Mouse (Mus musculus): ENCODE measurements at regions not wholly inside any gene's neighbourhood (a gene's known extent, or its start where the extent isn't known, plus 50 kb on each side); places are given as distances from the start of the nearest gene placed in this dataset.
A peak's percentile ranks its signal among the peaks of the same experiment; 100 is the strongest.
"Not testable (repeated sequence)": the region's sequence is repeated elsewhere in the genome, so short reads cannot be mapped to it uniquely, and the experiment has no call there.

DNA sequence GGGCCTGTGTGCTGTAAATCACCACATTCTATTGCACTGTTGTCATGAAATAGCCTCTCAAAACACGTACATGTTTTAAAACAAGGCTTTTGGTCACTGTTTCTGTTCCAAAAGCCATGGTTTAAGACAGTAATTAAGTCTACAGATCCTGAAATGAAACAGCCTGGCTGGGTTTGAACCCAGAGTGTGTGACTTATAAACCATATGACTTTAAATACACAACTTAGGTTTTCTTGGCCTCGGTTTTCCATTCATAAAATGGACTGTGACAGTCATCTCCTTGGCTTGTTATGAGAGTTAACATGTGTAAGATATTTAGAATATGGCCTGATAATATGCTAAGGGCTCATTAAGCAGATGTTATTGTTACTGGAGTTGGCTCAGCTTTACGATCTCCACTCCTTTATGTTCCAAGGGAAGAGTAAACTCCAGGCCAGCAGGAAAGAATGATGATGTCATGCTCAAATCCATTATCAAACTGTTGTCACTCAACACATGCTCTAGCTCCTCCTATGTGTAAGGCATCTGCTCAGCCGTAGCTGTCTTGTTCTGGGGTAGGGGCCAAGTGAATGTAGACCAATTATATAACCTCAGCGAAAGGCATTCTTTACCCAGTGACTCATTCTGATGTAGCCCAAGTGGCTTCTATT is 154.6 kb upstream of the Slc25a13 start:
- WGBS (ENCODE audit: insufficient replicate concordance): 38% methylated on average over 5 of the region's 5 CpGs
- Histone ChIP-seq H3K4me3 (ENCODE audit: low read depth, low read length) (no peak overlapping the region), H3K36me3 (ENCODE audit: control insufficient read depth, insufficient read depth, low read length) (no peaks in the 10 kb centered on the region), H3K9me3 (replicated peaks; ENCODE audit: control insufficient read depth, low read length) (no peaks in the 10 kb centered on the region), H3K4me1 (ENCODE audit: control insufficient read depth, insufficient read depth, low read length) (0 out of 2 replicates have a peak, but pooled peaks cover 3% of the 10 kb centered on the region), H3K4me2 (no peak overlapping the region), H3K27ac (ENCODE audit: low read depth, low read length) (no peak overlapping the region), H3K27me3 (ENCODE audit: control insufficient read depth, insufficient read depth, low read length) (no peaks in the 10 kb centered on the region), H3K9ac (ENCODE audit: low read depth, low read length) (no peak overlapping the region)
- peak; percentile 72 for ATAC-seq (replicated peaks; ENCODE audit: insufficient number of reproducible peaks, low FRiP score, low TSS enrichment)

DNA sequence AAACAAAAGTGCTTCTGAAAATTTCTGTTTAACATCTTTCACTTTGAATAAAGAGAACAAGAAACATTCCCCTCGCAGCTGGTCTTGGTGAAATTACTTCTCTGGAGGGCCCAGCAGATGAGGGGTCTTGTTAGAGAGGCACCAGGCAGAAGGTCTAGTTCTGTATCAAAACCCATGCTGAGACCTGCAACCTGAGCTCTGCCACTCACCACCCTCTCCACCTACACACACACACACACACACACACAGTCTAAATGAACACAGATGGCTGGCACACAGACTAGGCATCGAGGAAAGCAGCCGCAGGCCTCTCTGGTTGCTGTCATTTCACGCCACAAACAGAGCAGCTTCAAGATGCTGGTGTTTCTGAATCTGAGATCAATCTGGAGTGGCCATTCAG is 147.1 kb upstream of the Slc25a13 start:
- H3K4me3 ChIP-seq (ENCODE audit: low read depth, low read length): no peak overlapping the region
- H3K4me2 ChIP-seq: no peak overlapping the region
- no peak for ATAC-seq (replicated peaks; ENCODE audit: insufficient number of reproducible peaks, low FRiP score, low TSS enrichment)

DNA sequence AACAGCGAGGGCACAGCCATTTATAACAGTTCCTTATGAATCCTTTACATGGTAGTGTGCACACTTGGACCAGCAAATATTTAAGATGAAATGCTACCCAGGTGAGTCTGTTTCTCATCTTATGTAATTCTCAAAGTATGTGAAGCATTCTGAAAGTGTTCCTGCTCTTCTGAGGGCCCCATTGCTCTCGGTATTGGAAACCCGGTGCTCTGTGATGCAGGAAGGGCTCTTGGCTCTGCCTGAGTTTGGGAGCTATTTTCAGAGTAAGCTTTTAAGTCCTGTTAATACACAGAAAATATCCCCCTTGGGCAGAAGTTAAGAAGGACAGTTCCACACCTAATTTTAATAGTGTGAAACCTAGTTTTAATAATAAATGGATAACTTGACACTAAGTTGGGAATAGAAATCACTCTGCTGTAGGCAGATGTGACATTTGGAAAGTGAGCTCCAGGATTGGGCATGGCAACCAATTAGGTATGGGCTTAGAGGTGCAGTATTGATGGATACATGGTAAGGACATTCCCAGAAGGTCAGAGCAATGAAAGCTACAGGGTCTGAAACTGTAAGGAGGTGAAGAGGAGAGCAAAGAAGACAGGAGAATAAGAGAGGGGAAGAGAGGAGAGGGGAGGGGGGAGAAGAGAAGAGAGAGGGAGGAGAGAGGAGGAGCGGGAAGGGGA is 145.8 kb upstream of the Slc25a13 start:
- H3K27me3 ChIP-seq (ENCODE audit: control insufficient read depth, insufficient read depth, low read length): no peaks in the 10 kb centered on the region
- no peaks in the 10 kb centered on the region for H3K9me3 ChIP-seq (replicated peaks; ENCODE audit: control insufficient read depth, low read length)
- H3K27ac ChIP-seq (ENCODE audit: low read depth, low read length): no peak overlapping the region
- WGBS (ENCODE audit: insufficient replicate concordance): 52% methylated on average over 4 of the region's 4 CpGs
- H3K4me3 ChIP-seq (ENCODE audit: low read depth, low read length): no peak overlapping the region
- H3K36me3 ChIP-seq (ENCODE audit: control insufficient read depth, insufficient read depth, low read length): no peaks in the 10 kb centered on the region
- no peak for ATAC-seq (replicated peaks; ENCODE audit: insufficient number of reproducible peaks, low FRiP score, low TSS enrichment)
- H3K9ac ChIP-seq (ENCODE audit: low read depth, low read length): no peak overlapping the region
- H3K4me1 ChIP-seq (ENCODE audit: control insufficient read depth, insufficient read depth, low read length): no peaks in the 10 kb centered on the region
- no peak overlapping the region for H3K4me2 ChIP-seq

More for the DNA sequence above, 147.1 kb upstream of the Slc25a13 start:
- Histone ChIP-seq H3K4me1 (ENCODE audit: control insufficient read depth, insufficient read depth, low read length) (no peaks in the 10 kb centered on the region), H3K9me3 (replicated peaks; ENCODE audit: control insufficient read depth, low read length) (no peaks in the 10 kb centered on the region), H3K9ac (ENCODE audit: low read depth, low read length) (no peak overlapping the region), H3K27me3 (ENCODE audit: control insufficient read depth, insufficient read depth, low read length) (no peaks in the 10 kb centered on the region), H3K36me3 (ENCODE audit: control insufficient read depth, insufficient read depth, low read length) (no peaks in the 10 kb centered on the region), H3K27ac (ENCODE audit: low read depth, low read length) (no peak overlapping the region)
- WGBS (ENCODE audit: insufficient replicate concordance): 40% methylated on average over 4 of the region's 4 CpGs

DNA sequence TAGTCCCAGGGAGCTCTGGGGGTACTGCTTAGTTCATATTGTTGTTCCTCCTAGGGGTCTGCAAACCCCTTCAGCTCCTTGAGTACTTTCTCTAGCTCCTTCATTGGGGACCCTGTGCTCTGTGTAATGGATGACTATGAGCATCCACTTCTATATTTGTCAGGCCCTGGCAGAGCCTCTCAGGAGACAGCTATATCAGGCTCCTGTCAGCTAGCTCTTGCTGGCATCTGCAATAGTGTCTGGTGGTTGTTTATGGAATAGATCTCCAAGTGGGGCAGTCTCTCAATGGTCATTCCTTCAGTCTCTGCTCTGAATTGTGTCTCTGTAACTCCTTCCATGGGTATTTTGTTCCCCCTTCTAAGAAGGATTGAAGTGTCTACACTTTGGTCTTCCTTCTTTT is 144.2 kb upstream of the Slc25a13 start:
- not testable (repeated sequence) for ATAC-seq (replicated peaks; ENCODE audit: insufficient number of reproducible peaks, low FRiP score, low TSS enrichment); H3K4me2 ChIP-seq; H3K27me3 ChIP-seq (ENCODE audit: control insufficient read depth, insufficient read depth, low read length); H3K4me1 ChIP-seq (ENCODE audit: control insufficient read depth, insufficient read depth, low read length); H3K27ac ChIP-seq (ENCODE audit: low read depth, low read length); H3K4me3 ChIP-seq (ENCODE audit: low read depth, low read length); H3K36me3 ChIP-seq (ENCODE audit: control insufficient read depth, insufficient read depth, low read length); H3K9me3 ChIP-seq (replicated peaks; ENCODE audit: control insufficient read depth, low read length); H3K9ac ChIP-seq (ENCODE audit: low read depth, low read length)

DNA sequence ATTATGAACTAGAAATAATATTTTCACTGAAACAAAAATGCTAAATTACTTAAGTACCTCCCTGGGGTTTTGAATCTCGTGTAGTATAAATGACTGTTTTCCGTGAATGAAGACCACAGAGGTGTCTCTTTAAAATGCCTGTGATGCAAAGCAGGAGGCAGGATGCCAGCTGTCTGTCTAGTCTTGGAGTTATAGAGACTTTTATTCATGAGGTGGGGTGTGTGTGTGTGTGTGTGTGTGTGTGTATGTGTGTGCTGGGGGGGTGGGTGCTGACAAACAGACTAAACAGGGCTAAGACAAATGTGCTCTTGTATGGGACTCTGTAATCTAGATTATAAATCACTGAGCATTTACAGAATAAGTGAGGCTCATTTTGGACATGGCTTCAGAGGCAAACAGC is 140.5 kb upstream of the Slc25a13 start:
- 57% methylated on average over 2 of the region's 2 CpGs for WGBS (ENCODE audit: insufficient replicate concordance)
- Histone ChIP-seq H3K9me3 (replicated peaks; ENCODE audit: control insufficient read depth, low read length) (no peaks in the 10 kb centered on the region), H3K4me2 (no peak overlapping the region), H3K9ac (ENCODE audit: low read depth, low read length) (no peak overlapping the region), H3K4me1 (ENCODE audit: control insufficient read depth, insufficient read depth, low read length) (0 out of 2 replicates have a peak, but pooled peaks cover 2% of the 10 kb centered on the region), H3K36me3 (ENCODE audit: control insufficient read depth, insufficient read depth, low read length) (no peaks in the 10 kb centered on the region), H3K27me3 (ENCODE audit: control insufficient read depth, insufficient read depth, low read length) (no peaks in the 10 kb centered on the region), H3K4me3 (ENCODE audit: low read depth, low read length) (no peak overlapping the region), H3K27ac (ENCODE audit: low read depth, low read length) (no peak overlapping the region)
- ATAC-seq (replicated peaks; ENCODE audit: insufficient number of reproducible peaks, low FRiP score, low TSS enrichment): no peak

DNA sequence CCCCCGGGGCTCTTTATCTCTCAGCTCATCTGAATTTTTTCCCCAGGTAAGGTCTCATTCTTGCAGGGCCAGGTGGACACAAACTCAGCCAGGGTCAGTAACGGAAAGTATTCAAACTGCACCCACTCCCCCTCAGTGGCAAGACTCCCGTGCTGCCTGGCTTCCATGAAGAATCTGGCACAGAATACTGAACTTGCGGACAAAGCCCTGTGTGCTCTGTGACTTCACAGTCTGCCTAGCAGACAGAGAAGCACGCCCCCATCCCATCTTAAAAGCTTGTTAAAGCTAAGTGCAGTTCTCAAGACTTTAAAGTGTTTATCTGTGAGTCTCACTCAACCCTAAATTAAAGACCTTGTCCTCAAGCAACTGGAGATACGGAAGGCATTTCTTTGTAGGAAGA is 140.0 kb upstream of the Slc25a13 start:
- Histone ChIP-seq H3K4me2 (no peak overlapping the region), H3K36me3 (ENCODE audit: control insufficient read depth, insufficient read depth, low read length) (no peaks in the 10 kb centered on the region), H3K9me3 (replicated peaks; ENCODE audit: control insufficient read depth, low read length) (no peaks in the 10 kb centered on the region), H3K4me1 (ENCODE audit: control insufficient read depth, insufficient read depth, low read length) (0 out of 2 replicates have a peak, but pooled peaks cover 2% of the 10 kb centered on the region), H3K9ac (ENCODE audit: low read depth, low read length) (no peak overlapping the region), H3K27me3 (ENCODE audit: control insufficient read depth, insufficient read depth, low read length) (no peaks in the 10 kb centered on the region), H3K27ac (ENCODE audit: low read depth, low read length) (no peak overlapping the region), H3K4me3 (ENCODE audit: low read depth, low read length) (no peak overlapping the region)
- 49% methylated on average over 6 of the region's 6 CpGs for WGBS (ENCODE audit: insufficient replicate concordance)
- ATAC-seq (replicated peaks; ENCODE audit: insufficient number of reproducible peaks, low FRiP score, low TSS enrichment): no peak

DNA sequence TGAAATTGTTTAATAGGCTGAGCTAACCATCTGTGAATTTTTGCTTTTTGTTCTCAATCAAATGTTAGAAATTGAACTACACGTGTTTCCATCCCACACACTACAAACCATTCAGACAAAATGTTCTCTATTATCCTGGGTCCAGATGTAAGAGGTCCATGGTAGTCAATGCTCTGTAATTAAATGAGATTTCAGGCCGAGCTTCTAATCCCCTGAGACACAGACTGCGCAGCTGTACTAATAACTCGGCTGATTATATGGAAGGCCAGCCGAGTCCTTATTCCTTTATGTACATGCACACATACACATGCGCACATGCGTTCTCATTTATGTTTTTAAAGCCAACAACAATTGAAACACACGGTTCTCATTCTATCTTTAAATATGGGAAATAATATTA is 118.3 kb upstream of the Slc25a13 start:
- Histone ChIP-seq H3K9ac (ENCODE audit: low read depth, low read length) (no peak overlapping the region), H3K36me3 (ENCODE audit: control insufficient read depth, insufficient read depth, low read length) (no peaks in the 10 kb centered on the region), H3K4me3 (ENCODE audit: low read depth, low read length) (no peak overlapping the region), H3K9me3 (replicated peaks; ENCODE audit: control insufficient read depth, low read length) (no peaks in the 10 kb centered on the region; the same call in 1 of the 2 replicates), H3K27me3 (ENCODE audit: control insufficient read depth, insufficient read depth, low read length) (no peaks in the 10 kb centered on the region), H3K27ac (ENCODE audit: low read depth, low read length) (no peak overlapping the region), H3K4me1 (ENCODE audit: control insufficient read depth, insufficient read depth, low read length) (no peaks in the 10 kb centered on the region), H3K4me2 (no peak overlapping the region)
- WGBS (ENCODE audit: insufficient replicate concordance): 88% methylated on average over 8 of the region's 8 CpGs
- no peak for ATAC-seq (replicated peaks; ENCODE audit: insufficient number of reproducible peaks, low FRiP score, low TSS enrichment)

DNA sequence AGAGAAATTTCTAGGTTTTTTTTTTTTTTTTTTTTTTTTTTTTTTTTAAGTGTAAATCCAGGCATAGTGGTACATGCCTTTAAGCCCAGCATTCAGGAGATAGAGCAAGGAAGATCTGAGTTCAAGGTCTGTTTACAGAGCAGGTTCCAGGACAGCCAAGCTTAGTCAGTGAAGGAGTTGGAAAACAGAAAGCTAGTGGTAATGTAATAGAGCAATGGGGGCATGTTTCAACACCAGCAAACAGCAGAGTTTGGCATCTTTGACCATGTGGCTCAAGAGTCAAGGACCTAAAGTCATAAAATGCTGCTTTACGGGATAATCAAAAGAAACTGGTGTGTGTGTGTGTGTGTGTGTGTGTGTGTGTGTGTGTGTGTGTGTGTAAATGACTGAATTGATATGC is 113.3 kb upstream of the Slc25a13 start:
- no peak overlapping the region for H3K4me2 ChIP-seq
- no peak overlapping the region for H3K27ac ChIP-seq (ENCODE audit: low read depth, low read length)
- ATAC-seq (replicated peaks; ENCODE audit: insufficient number of reproducible peaks, low FRiP score, low TSS enrichment): no peak
- no peaks in the 10 kb centered on the region; the same call in 1 of the 2 replicates for H3K9me3 ChIP-seq (replicated peaks; ENCODE audit: control insufficient read depth, low read length)
- no peak overlapping the region for H3K4me3 ChIP-seq (ENCODE audit: low read depth, low read length)
- no peaks in the 10 kb centered on the region for H3K4me1 ChIP-seq (ENCODE audit: control insufficient read depth, insufficient read depth, low read length)
- no peaks in the 10 kb centered on the region for H3K27me3 ChIP-seq (ENCODE audit: control insufficient read depth, insufficient read depth, low read length)
- no peaks in the 10 kb centered on the region for H3K36me3 ChIP-seq (ENCODE audit: control insufficient read depth, insufficient read depth, low read length)
- 95% methylated on average over 1 of the region's 1 CpGs for WGBS (ENCODE audit: insufficient replicate concordance)
- H3K9ac ChIP-seq (ENCODE audit: low read depth, low read length): no peak overlapping the region

DNA sequence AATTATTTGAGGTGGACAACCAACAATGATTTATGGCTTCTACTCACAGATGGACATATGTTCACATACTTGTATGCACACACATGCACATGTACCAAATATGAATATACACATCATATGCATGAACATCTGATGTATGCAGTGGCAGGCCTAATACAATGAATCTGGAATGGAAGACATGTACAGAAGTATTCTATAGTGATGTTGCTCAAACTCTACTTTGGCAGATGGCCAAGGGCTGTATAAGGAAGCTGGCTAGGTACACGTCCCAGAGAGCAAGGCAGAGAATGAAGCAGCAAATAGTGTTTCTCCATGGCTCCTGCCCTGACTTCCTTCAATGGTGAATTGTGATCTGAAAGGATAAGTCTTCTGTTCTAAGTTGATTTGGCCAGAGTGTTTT is 108.5 kb upstream of the Slc25a13 start:
- 25% methylated on average over 1 of the region's 1 CpGs for WGBS (ENCODE audit: insufficient replicate concordance)
- ATAC-seq (replicated peaks; ENCODE audit: insufficient number of reproducible peaks, low FRiP score, low TSS enrichment): no peak

More for the DNA sequence above, 108.5 kb upstream of the Slc25a13 start:
- H3K4me1 ChIP-seq (ENCODE audit: control insufficient read depth, insufficient read depth, low read length): no peaks in the 10 kb centered on the region
- H3K9me3 ChIP-seq (replicated peaks; ENCODE audit: control insufficient read depth, low read length): no peaks in the 10 kb centered on the region; the same call in 1 of the 2 replicates
- H3K9ac ChIP-seq (ENCODE audit: low read depth, low read length): no peak overlapping the region
- H3K36me3 ChIP-seq (ENCODE audit: control insufficient read depth, insufficient read depth, low read length): no peaks in the 10 kb centered on the region
- no peak overlapping the region for H3K27ac ChIP-seq (ENCODE audit: low read depth, low read length)
- no peak overlapping the region for H3K4me3 ChIP-seq (ENCODE audit: low read depth, low read length)
- no peak overlapping the region for H3K4me2 ChIP-seq
- H3K27me3 ChIP-seq (ENCODE audit: control insufficient read depth, insufficient read depth, low read length): no peaks in the 10 kb centered on the region
